Mouse (Mus musculus) liver, embryonic 16.5 days (tissue): Measurements from ENCODE around the gene Tmcc1. TPM values are rescaled to one million over a fixed set of nuclear protein-coding genes. Genes with fewer than 3 reads are reported as not detected.

Experiments
- ATAC-seq: fragments of 200-750 bp; cut with Nextera tagmentation; 2 replicates; pipeline ENCODE4 v1.8.0; 2017; ENCODE audit warnings: low read depth, mild to moderate bottlenecking, moderate number of reproducible peaks, moderate library complexity
- H3K27ac ChIP-seq: fragments of 300-500 bp; sonication (generic); 2 replicates; pipeline ENCODE4 v1.5.1; 2014; ENCODE audit warnings: mild to moderate bottlenecking, low read length
- H3K27me3 ChIP-seq: fragments of 300-500 bp; sonication (generic); 2 replicates; pipeline ENCODE4 v1.6.1; 2014; ENCODE audit warnings: low read depth, low read length, mixed read lengths; ENCODE audit not compliant: control insufficient read depth, insufficient read depth
- H3K36me3 ChIP-seq: fragments of 300-500 bp; sonication (generic); 2 replicates; pipeline ENCODE4 v1.6.1; 2014; ENCODE audit warnings: mild to moderate bottlenecking; ENCODE audit not compliant: control insufficient read depth, insufficient read depth
- H3K4me1 ChIP-seq: fragments of 300-500 bp; sonication (generic); 2 replicates; pipeline ENCODE4 v1.6.1; 2014; ENCODE audit warnings: low read depth, low read length, mixed read lengths; ENCODE audit not compliant: control insufficient read depth
- H3K4me2 ChIP-seq: fragments of 300-500 bp; sonication (generic); 2 replicates; pipeline ENCODE4 v1.6.1; 2014; ENCODE audit warnings: low read depth, low read length, mixed read lengths
- H3K4me3 ChIP-seq: fragments of 300-500 bp; sonication (generic); 2 replicates; pipeline ENCODE4 v1.5.1; 2014; ENCODE audit warnings: low read depth, mild to moderate bottlenecking, low read length
- H3K9ac ChIP-seq: fragments of 300-500 bp; sonication (generic); 2 replicates; pipeline ENCODE4 v1.6.1; 2014; ENCODE audit warnings: low read depth, low read length
- H3K9me3 ChIP-seq: fragments of 300-500 bp; sonication (generic); replicated peaks from 2 replicates; pipeline ENCODE4 v1.6.1; 2016; ENCODE audit warnings: low read length; ENCODE audit not compliant: control insufficient read depth
- WGBS: fragments of 180-500 bp; shearing (Covaris S2); extraction: QIAGEN DNeasy Blood & Tissue Kit; methylation state at CpG from one replicate; pipeline ENCODE4 v1.1.7; 2014; ENCODE audit not compliant: insufficient replicate concordance; 5-methylcytosine and 5-hydroxymethylcytosine counted together
- polyA plus RNA-seq: library from polyadenylated mRNA; unstranded; fragments of >200 nt; fragmentation: Nextera tagmentation; extraction: Ambion mirVana; gene quantifications from 2 replicates; pipeline ENCODE4 v1.2.1, GENCODE M21; 2015

The Tmcc1 gene
- polyA plus RNA-seq, 1 experiment from 2014 or later, result 3.6 TPM

GRCm38 (mm10) chr6:116199682-116200081, 6.4 kb upstream of the Tmcc1 start:
- H3K4me2 ChIP-seq, result no peak overlapping the region
- no peak overlapping the region for H3K9ac ChIP-seq
- no peak for ATAC-seq
- 34% methylated on average over 2 of the region's 2 CpGs for WGBS
- H3K36me3 ChIP-seq, result no peaks in the 10 kb centered on the region
- H3K27ac ChIP-seq, result no peak overlapping the region
- H3K4me3 ChIP-seq, result no peak overlapping the region
- H3K9me3 ChIP-seq, result no peaks in the 10 kb centered on the region
- peaks cover 2% of the 10 kb centered on the region; the same call in 1 of the 2 replicates for H3K4me1 ChIP-seq
- H3K27me3 ChIP-seq, result no peaks in the 10 kb centered on the region

- Histone ChIP-seq H3K4me3 (no peak overlapping the region), H3K4me1 (peaks cover 10% of the 10 kb centered on the region), H3K36me3 (no peaks in the 10 kb centered on the region), H3K4me2 (no peak overlapping the region), H3K9ac (no peak overlapping the region), H3K27ac (no peak overlapping the region), H3K9me3 (no peaks in the 10 kb centered on the region), H3K27me3 (no peaks in the 10 kb centered on the region)
- ATAC-seq, result no peak
- 27% methylated on average over 3 of the region's 3 CpGs for WGBS
These were observed 4.9 kb upstream of the Tmcc1 start for GRCm38 (mm10) chr6:116198173-116198572.

- WGBS, result 68% methylated on average over 8 of the region's 8 CpGs
- no peak overlapping the region for H3K4me3 ChIP-seq
- no peaks in the 10 kb centered on the region for H3K36me3 ChIP-seq
- H3K27ac ChIP-seq, result no peak overlapping the region
- no peaks in the 10 kb centered on the region for H3K27me3 ChIP-seq
- ATAC-seq, result no peak
- H3K9me3 ChIP-seq, result no peaks in the 10 kb centered on the region
- H3K4me2 ChIP-seq, result no peak overlapping the region
- H3K9ac ChIP-seq, result no peak overlapping the region
- H3K4me1 ChIP-seq, result peaks cover 18% of the 10 kb centered on the region
These were observed 2.5 kb upstream of the Tmcc1 start for GRCm38 (mm10) chr6:116195811-116196210.

GRCm38 (mm10) chr6:116192809-116193311, 426 bp downstream of the Tmcc1 start:
- WGBS, result under 1% methylated on average over 50 of the region's 51 CpGs
- Histone ChIP-seq H3K27ac (peak overlapping the region; percentile 69), H3K36me3 (no peaks in the 10 kb centered on the region), H3K9me3 (no peaks in the 10 kb centered on the region), H3K4me3 (peak overlapping the region; percentile 77), H3K9ac (peak overlapping the region; percentile 82), H3K4me1 (peaks cover 16% of the 10 kb centered on the region), H3K27me3 (no peaks in the 10 kb centered on the region), H3K4me2 (peak overlapping the region; percentile 99)
- ATAC-seq, result peak; percentile 72

- H3K4me2 ChIP-seq, result no peak overlapping the region
- H3K4me3 ChIP-seq, result no peak overlapping the region
- no peak for ATAC-seq
- H3K27ac ChIP-seq, result no peak overlapping the region
- no peak overlapping the region for H3K9ac ChIP-seq
- no peaks in the 10 kb centered on the region for H3K9me3 ChIP-seq
- WGBS, result 21% methylated on average over 1 of the region's 1 CpGs
- H3K4me1 ChIP-seq, result peaks cover 16% of the 10 kb centered on the region
- H3K27me3 ChIP-seq, result no peaks in the 10 kb centered on the region
- no peaks in the 10 kb centered on the region for H3K36me3 ChIP-seq
These were observed 3.9 kb downstream of the Tmcc1 start for GRCm38 (mm10) chr6:116189417-116189816.

GRCm38 (mm10) chr6:116186485-116186884, 6.8 kb downstream of the Tmcc1 start:
- H3K4me3 ChIP-seq, result no peak overlapping the region
- H3K4me1 ChIP-seq, result peaks cover 5% of the 10 kb centered on the region; the same call in 1 of the 2 replicates
- no peaks in the 10 kb centered on the region for H3K36me3 ChIP-seq
- WGBS, result 8% methylated on average over 2 of the region's 2 CpGs
- no peaks in the 10 kb centered on the region for H3K27me3 ChIP-seq
- no peak overlapping the region for H3K27ac ChIP-seq
- H3K9me3 ChIP-seq, result no peaks in the 10 kb centered on the region
- H3K4me2 ChIP-seq, result no peak overlapping the region
- H3K9ac ChIP-seq, result no peak overlapping the region
- no peak for ATAC-seq

GRCm38 (mm10) chr6:116183509-116183908, 9.8 kb downstream of the Tmcc1 start:
- WGBS, result 67% methylated on average over 5 of the region's 5 CpGs
- H3K27me3 ChIP-seq, result no peaks in the 10 kb centered on the region
- no peak overlapping the region for H3K4me3 ChIP-seq
- H3K9ac ChIP-seq, result no peak overlapping the region
- no peak for ATAC-seq
- H3K4me2 ChIP-seq, result no peak overlapping the region
- no peak overlapping the region for H3K27ac ChIP-seq
- H3K4me1 ChIP-seq, result no peaks in the 10 kb centered on the region; the same call in 1 of the 2 replicates
- H3K9me3 ChIP-seq, result no peaks in the 10 kb centered on the region
- H3K36me3 ChIP-seq, result no peaks in the 10 kb centered on the region

- H3K4me2 ChIP-seq, result peak overlapping the region; percentile 17; the same call in 1 of the 2 replicates
- no peaks in the 10 kb centered on the region for H3K27me3 ChIP-seq
- 47% methylated on average over 3 of the region's 3 CpGs for WGBS
- H3K27ac ChIP-seq, result peak overlapping the region; percentile 41; the same call in 1 of the 2 replicates
- H3K9me3 ChIP-seq, result no peaks in the 10 kb centered on the region
- H3K4me1 ChIP-seq, result no peaks in the 10 kb centered on the region; the same call in 1 of the 2 replicates
- no peaks in the 10 kb centered on the region for H3K36me3 ChIP-seq
- no peak overlapping the region for H3K4me3 ChIP-seq
- no peak overlapping the region for H3K9ac ChIP-seq
- ATAC-seq, result peak; percentile 37; the same call in 1 of the 2 replicates
These were observed 12.6 kb downstream of the Tmcc1 start for GRCm38 (mm10) chr6:116180731-116181130.

- Histone ChIP-seq H3K27me3 (no peaks in the 10 kb centered on the region), H3K4me2 (no peak overlapping the region), H3K9me3 (no peaks in the 10 kb centered on the region), H3K36me3 (no peaks in the 10 kb centered on the region), H3K27ac (no peak overlapping the region), H3K4me3 (no peak overlapping the region), H3K9ac (no peak overlapping the region), H3K4me1 (no peaks in the 10 kb centered on the region; the same call in 1 of the 2 replicates)
- WGBS, result 61% methylated on average over 2 of the region's 2 CpGs
- no peak for ATAC-seq
These were observed 14.9 kb downstream of the Tmcc1 start for GRCm38 (mm10) chr6:116178376-116178775.
